Mouse (Mus musculus): ENCODE measurements around the gene Tenm4.

GRCm38 (mm10) chr7:96703958-96704357 is 532.9 kb downstream of the Tenm4 start:
- TF ChIP-seq EP300 (IDR thresholded peaks at IDR 0.05; ENCODE audit: low read depth) (no peak), CTCF (IDR thresholded peaks at IDR 0.05; ENCODE audit: low read depth) (no peak)

Data from liver, postnatal 0 days (tissue).